Mouse (Mus musculus) cortical plate, adult 2 months (tissue): ENCODE data around the gene Phf11a.

Experiments used
- CTCF ChIP-seq: fragments of 200-500 bp; IDR thresholded peaks from 2 replicates; pipeline ENCODE4 v1.5.1; 2011; ENCODE audit warnings: mild to moderate bottlenecking, control low read depth, low read length; ENCODE audit not compliant: insufficient read depth; ENCODE audit errors: extremely low read depth
- POLR2A ChIP-seq: fragments of 200-500 bp; IDR thresholded peaks from 2 replicates; pipeline ENCODE4 v1.6.1; 2011; ENCODE audit warnings: mild to moderate bottlenecking, low read length, control low read depth; ENCODE audit not compliant: insufficient read depth; ENCODE audit errors: extremely low read depth

- no peak for TF ChIP-seq CTCF
- no peak for TF ChIP-seq POLR2A
Measured at GRCm38 (mm10) chr14:59233635-59234034, 63.7 kb downstream of the Phf11a start.
